Mouse (Mus musculus) ES-E14 (cell line): ENCODE measurements around the gene Carnmt1.

Experiments used
- CHD2 ChIP-seq: IDR thresholded peaks from 2 replicates; pipeline ENCODE4 v1.6.1; 2014; ENCODE audit warnings: mild to moderate bottlenecking, low read depth, low read length, inconsistent platforms
- MAFK ChIP-seq: IDR thresholded peaks from 2 replicates; pipeline ENCODE4 v1.6.1; 2014; ENCODE audit warnings: mild to moderate bottlenecking, low read depth, low read length, inconsistent platforms; ENCODE audit not compliant: insufficient read depth
- ZC3H11A ChIP-seq: IDR thresholded peaks from 2 replicates; pipeline ENCODE4 v1.6.1; 2012; ENCODE audit warnings: low read depth, mild to moderate bottlenecking, inconsistent platforms, low read length, borderline replicate concordance
- ZNF384 ChIP-seq: IDR thresholded peaks from 2 replicates; pipeline ENCODE4 v1.6.1; 2012; ENCODE audit warnings: low read depth, low read length, inconsistent platforms

DNA sequence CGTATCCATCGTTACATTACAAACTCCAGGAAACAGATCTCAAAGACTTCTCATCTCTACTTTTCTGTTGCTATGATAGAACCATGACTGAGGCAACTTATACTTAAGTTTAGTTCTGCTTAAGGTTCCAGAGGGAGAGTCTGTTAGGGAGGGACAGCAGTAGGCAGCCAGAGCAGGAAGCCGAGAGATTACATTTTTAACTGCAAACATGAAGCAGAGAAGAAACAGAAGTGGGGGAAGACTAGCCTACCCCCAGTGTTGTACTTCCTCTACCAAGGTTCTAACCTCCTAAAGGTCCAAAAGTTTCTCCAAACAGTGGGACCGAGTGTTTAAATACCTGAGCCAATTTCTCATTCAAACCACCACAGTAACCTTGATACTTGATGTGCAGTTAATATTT, 65.3 kb downstream of the Carnmt1 start:
- no peak for TF ChIP-seq MAFK
- TF ChIP-seq ZC3H11A, result no peak
- TF ChIP-seq ZNF384, result no peak
- no peak for TF ChIP-seq CHD2
